Mouse (Mus musculus) heart, postnatal 10 days (tissue): Measurements from ENCODE around the gene Gm16181. TPM values are rescaled to one million over a fixed set of nuclear protein-coding genes. Genes with fewer than 3 reads are reported as not detected.

ENCODE experiments used
- DNase-seq, 2 experiments: peaks; one replicate each; pipeline ENCODE4 v3.0.0; 2021
- intact Hi-C: fragments of 180-260 bp; cut with DNase I; formaldehyde crosslinking; loops from one replicate; pipeline ENCODE4 v1.15.1; 2025
- microRNA-seq, 2 experiments: library from miRNA; unstranded; fragments of <30 nt; microRNA quantifications; one replicate each; pipeline ENCODE4 v1.2.0; 2022
- total RNA-seq, 2 experiments: library from RNA; stranded (reverse); gene quantifications; 2 replicates each; pipeline ENCODE4 v1.2.3; 2021

Gene Gm16181
- total RNA-seq, 2 experiments from 2014 or later = 0.84 TPM; not detected in 1

DNA sequence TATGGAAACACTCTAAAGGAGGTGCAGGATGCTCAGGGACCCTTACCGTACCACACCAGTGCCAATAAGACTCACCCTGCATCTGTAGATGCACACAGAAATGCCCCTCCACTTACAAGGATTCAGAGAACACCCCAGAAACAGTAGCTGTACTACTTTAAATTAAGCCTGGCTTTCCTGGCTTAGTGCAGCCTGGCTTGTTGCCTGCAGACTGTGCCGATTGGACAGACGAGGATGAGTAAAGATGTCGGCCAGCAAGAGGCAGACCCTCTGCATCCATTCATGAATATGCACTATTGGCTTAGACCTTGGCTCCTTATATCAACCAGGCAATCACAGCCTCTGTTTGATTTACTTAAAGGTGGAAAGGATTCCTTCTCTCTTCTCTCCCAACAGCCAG is 39.0 kb downstream of the Gm16181 start:
- intact Hi-C loops = no loop called here
- DNase-seq = no peak

DNA sequence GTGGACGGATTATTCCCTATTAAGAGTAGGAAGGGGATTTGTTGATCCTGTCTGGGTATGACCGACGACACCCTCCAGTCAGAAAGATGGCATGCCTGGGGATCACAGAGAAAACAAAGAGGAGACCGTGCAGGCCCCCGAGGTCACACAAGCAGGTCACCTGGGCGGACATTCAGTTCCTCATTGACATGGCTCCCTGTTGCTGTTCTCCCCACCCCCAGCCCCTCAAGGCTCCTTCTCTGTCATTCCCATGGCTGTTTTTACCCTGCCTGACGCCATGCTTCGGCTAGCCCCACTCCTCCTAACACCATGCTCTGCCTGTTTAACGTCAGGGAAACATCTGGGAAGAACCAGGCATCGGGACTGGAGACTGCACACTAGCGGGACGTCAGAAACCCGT is 41.0 kb downstream of the Gm16181 start:
- DNase-seq = no peak
- intact Hi-C loops = no loop called here

DNA sequence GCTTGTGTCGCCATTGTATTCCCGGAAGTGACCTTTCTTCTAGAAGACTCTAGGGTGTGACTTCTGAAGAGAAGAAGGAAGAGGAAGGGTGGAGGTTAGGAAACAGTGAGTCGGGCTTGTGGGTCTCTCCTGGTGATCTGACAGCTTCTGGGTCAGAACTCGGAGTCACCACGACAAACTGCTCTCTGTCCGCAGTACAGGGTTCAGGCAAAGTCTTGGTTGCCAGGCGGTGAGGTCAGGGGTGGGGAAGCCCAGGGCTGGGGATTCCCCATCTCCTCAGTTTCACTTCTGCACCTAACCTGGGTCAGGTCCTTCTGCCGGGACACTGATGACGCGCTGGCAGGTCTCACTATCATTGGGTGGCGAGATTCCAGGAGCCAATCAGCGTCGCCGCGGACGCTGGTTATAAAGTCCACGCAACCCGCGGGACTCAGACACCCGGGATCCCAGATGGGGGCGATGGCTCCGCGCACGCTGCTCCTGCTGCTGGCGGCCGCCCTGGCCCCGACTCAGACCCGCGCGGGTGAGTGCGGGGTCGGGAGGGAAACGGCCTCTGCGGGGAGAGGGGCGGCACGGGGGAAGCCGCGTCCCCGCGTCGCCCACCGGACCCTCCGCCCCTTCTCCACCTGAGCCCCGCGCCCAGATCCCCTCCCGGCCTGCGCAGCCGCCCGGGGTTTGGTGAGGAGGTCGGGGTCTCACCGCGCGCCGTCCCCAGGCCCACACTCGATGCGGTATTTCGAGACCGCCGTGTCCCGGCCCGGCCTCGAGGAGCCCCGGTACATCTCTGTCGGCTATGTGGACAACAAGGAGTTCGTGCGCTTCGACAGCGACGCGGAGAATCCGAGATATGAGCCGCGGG is 42.3 kb downstream of the Gm16181 start, which contains the start of gene H2-D1:
H2-D1 (plus strand) TSS at position 67 of the 859 bp plus-strand sequence.
- DNase-seq = peak; percentile 98 to 100
- intact Hi-C loops = no loop called here

DNA sequence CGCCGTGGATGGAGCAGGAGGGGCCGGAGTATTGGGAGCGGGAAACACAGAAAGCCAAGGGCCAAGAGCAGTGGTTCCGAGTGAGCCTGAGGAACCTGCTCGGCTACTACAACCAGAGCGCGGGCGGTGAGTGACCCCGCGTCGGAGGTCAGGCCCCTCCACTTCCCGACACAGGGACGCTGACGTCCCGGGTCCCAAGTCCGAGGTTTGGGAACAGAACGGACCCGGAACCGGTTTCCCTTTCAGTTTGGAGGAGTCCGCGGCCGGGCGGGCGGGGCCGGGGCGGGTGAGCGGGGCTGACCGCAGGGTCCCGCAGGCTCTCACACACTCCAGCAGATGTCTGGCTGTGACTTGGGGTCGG is 42.9 kb downstream of the Gm16181 start:
- intact Hi-C loops = no loop called here
- no peak for DNase-seq

DNA sequence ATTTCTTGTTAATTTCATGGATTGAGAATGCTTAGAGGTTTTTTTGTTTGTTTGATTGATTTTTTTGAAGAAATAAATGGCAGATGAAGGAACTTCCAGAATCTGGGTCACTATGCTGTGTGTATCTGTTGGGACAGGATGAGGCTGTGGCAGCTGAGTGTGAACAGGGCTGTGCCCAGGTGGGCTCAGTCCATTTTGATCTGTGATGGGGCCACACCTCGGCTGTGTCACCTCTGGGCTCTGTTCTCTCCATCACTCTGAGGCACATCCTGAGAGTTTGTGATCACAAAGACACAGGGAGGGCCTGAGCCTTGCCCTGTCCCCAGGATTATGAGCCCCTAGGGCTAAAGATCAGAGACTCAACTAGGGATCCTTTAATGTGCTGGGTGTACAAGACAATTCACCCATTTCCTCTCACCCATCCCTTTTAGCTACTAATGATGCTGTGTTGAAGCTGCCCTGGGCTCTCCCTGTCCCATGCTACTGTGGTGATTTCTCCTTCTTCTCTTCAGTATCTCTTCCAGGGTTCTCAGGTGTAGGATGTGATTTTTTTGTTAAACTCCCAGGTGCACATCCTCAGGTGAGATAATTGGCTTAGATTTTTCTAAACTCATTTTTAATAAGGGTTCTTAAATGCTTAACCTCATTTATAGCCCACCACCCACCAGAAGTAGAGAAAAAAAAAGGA is 46.9 kb downstream of the Gm16181 start:
- DNase-seq = no peak
- intact Hi-C loops = loop anchor here (2.0 kb wide), 1 partner anchor 35 kb away; no protein-coding TSS in a partner anchor

DNA sequence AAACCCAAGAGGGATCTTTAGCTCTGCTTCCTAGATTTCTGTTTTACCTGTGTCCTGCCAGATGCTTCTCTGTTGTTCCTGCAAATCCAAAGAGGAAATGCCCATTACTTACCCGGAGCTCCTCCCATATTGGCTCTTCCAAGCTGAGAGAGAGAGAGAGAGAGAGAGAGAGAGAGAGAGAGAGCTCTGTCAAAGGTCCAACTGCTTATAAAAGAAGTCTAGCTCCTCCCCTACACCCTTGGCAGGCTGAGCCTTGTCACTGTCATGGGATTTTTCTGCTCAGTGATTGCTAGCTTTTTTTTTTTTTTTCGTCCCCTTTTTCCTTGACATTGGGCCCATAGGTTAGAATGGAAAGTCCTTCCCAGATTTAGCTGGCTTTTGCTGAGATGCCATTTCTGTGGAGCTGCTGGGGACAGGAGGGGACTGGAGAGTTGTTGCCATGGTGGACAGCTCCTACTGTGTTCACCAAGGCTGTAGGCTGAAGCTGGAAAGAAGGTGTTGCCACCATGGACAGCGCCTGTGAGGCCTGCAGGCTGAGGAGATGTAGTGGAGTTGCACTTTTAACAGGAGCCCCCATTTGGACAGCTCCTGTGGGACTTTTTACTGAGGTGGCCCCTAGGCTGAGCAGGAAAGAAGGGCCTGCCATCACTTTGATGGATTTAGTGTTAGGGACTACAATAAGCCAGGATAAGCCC is 49.2 kb downstream of the Gm16181 start:
- peak; percentile 74 to 80 for DNase-seq
- intact Hi-C loops = loop anchor here (2.0 kb wide), 1 partner anchor 33 kb away; no protein-coding TSS in a partner anchor

DNA sequence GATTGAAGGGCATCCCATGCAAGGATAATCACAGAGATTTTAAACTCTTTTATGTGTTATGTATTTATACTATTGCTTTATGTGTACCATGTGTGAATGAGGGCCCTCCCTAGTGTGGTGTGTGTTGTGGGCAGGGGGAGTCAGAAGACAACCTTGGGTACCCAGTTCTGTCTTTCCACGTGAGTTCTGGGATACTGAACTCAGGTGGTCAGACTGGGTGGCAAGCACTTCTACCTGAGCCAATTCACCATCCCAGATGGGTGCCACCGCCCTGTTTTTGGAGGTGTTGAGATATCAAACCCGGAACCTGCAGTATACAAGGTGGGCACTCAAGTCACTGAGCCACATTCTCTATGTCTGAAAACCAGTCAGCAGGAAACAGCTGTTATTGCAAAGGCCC is 51.6 kb downstream of the Gm16181 start:
- DNase-seq = no peak
- intact Hi-C loops = loop anchor here (1.0 kb wide), 1 partner anchor 27 kb away; no protein-coding TSS in a partner anchor

Small RNA genes within 50 kb of the gene (microRNA-seq; reads per million reads assigned to microRNA genes)
- gene Mir6973a (0 reads per million in 2 experiments), gene Mir6974 (0 reads per million in 2 experiments), gene Mir6975 (1.2 to 2.8 reads per million in 2 experiments), gene Mir8094 (0 to 0.71 reads per million in 2 experiments)

Other genes starting within 250 kb of the Gm16181 start
- gene Hspa1a, start 248.7 kb upstream of the Gm16181 start, total RNA-seq = 1 to 10 TPM; 2.6 TPM
- 1 to 10 TPM; 4.0 to 4.1 TPM for gene Hspa1l, start 248.1 kb upstream of the Gm16181 start, total RNA-seq
- 10 to 100 TPM; 28.8 to 31.7 TPM for gene Lsm2, start 239.0 kb upstream of the Gm16181 start, total RNA-seq
- gene Vars, start 219.8 kb upstream of the Gm16181 start, total RNA-seq = 10 to 100 TPM; 34.5 to 35.6 TPM
- 1 to 10 TPM; 3.3 to 3.8 TPM for gene Vwa7, start 204.3 kb upstream of the Gm16181 start, total RNA-seq
- gene Sapcd1, start 192.8 kb upstream of the Gm16181 start, total RNA-seq = under 1 TPM in 1 of 2 experiments, not detected in 1; 0.38 TPM
- gene Msh5, start 174.1 kb upstream of the Gm16181 start, total RNA-seq = 1 to 10 TPM; 2.0 TPM
- 100 to 1,000 TPM; 115 to 118 TPM for gene Clic1, start 170.9 kb upstream of the Gm16181 start, total RNA-seq
- 10 to 100 TPM; 84.5 to 86.1 TPM for gene Ddah2, start 161.8 kb upstream of the Gm16181 start, total RNA-seq
- not detected for gene Ly6g6c, start 155.4 kb upstream of the Gm16181 start, total RNA-seq
- gene Mpig6b, start 154.7 kb upstream of the Gm16181 start, total RNA-seq = under 1 TPM; 0.55 to 0.77 TPM
- under 1 TPM; 0.24 to 0.37 TPM for gene Ly6g6e, start 143.9 kb upstream of the Gm16181 start, total RNA-seq
- gene Ly6g6d, start 142.8 kb upstream of the Gm16181 start, total RNA-seq = 1 to 10 TPM; 1.1 to 1.2 TPM
- gene Ly6g6f, start 135.2 kb upstream of the Gm16181 start, total RNA-seq = not detected
- 10 to 100 TPM; 51.0 to 55.7 TPM for gene Abhd16a, start 131.6 kb upstream of the Gm16181 start, total RNA-seq
- gene Ly6g5c, start 112.6 kb upstream of the Gm16181 start, total RNA-seq = not detected
- gene Ly6g5b, start 105.4 kb upstream of the Gm16181 start, total RNA-seq = under 1 TPM in 1 of 2 experiments, not detected in 1; 0.67 TPM
- 1 to 10 TPM; 6.6 to 8.3 TPM for gene Gpank1, start 99.4 kb upstream of the Gm16181 start, total RNA-seq
- gene Csnk2b, start 98.8 kb upstream of the Gm16181 start, total RNA-seq = 100 to 1,000 TPM; 183 to 187 TPM
- 10 to 100 TPM; 28.5 to 32.4 TPM for gene D17H6S53E, start 94.5 kb upstream of the Gm16181 start, total RNA-seq
- not detected for gene Apom, start 88.8 kb upstream of the Gm16181 start, total RNA-seq
- 100 to 1,000 TPM; 285 to 291 TPM for gene Bag6, start 85.7 kb upstream of the Gm16181 start, total RNA-seq
- gene Prrc2a, start 55.9 kb upstream of the Gm16181 start, total RNA-seq = 100 to 1,000 TPM; 195 to 211 TPM
- gene Aif1, start 44.8 kb upstream of the Gm16181 start, total RNA-seq = 1 to 10 TPM; 2.9 to 4.6 TPM
- 1 to 10 TPM; 2.8 to 4.5 TPM for gene Lst1, start 32.4 kb upstream of the Gm16181 start, total RNA-seq
- 1 to 10 TPM in 1 of 2 experiments, under 1 TPM in 1; 0.94 to 1.2 TPM for gene Ltb, start 26.4 kb upstream of the Gm16181 start, total RNA-seq
- gene Tnf, start 18.8 kb upstream of the Gm16181 start, total RNA-seq = under 1 TPM; 0.72 to 0.87 TPM
- under 1 TPM in 1 of 2 experiments, not detected in 1; 0.17 TPM for gene Lta, start 15.5 kb upstream of the Gm16181 start, total RNA-seq
- gene Atp6v1g2, start 12.8 kb downstream of the Gm16181 start, total RNA-seq = 1 to 10 TPM; 4.9 to 5.7 TPM
- gene Nfkbil1, start 15.0 kb downstream of the Gm16181 start, total RNA-seq = 10 to 100 TPM in 1 of 2 experiments, 1 to 10 TPM in 1; 10.0 to 12.2 TPM
- 100 to 1,000 TPM; 163 to 169 TPM for gene Ddx39b, start 20.9 kb downstream of the Gm16181 start, total RNA-seq
- 10 to 100 TPM; 67.7 to 69.9 TPM for gene H2-D1, start 41.9 kb downstream of the Gm16181 start, total RNA-seq
- gene H2-Q1, start 99.6 kb downstream of the Gm16181 start, total RNA-seq = 1 to 10 TPM in 1 of 2 experiments, under 1 TPM in 1; 0.55 to 1.1 TPM
- gene H2-Q2, start 121.4 kb downstream of the Gm16181 start, total RNA-seq = 1 to 10 TPM in 1 of 2 experiments, under 1 TPM in 1; 0.89 to 1.2 TPM
- 10 to 100 TPM in 1 of 2 experiments, 1 to 10 TPM in 1; 8.5 to 10.6 TPM for gene H2-Q4, start 158.8 kb downstream of the Gm16181 start, total RNA-seq
- gene H2-Q6, start 204.0 kb downstream of the Gm16181 start, total RNA-seq = under 1 TPM; 0.25 to 0.38 TPM
- 1 to 10 TPM; 1.2 to 1.3 TPM for gene H2-Q7, start 218.3 kb downstream of the Gm16181 start, total RNA-seq
- gene H2-Q10, start 249.3 kb downstream of the Gm16181 start, total RNA-seq = under 1 TPM; 0.27 to 0.34 TPM